Mouse (Mus musculus) T-helper 17 cell (primary cell): ENCODE measurements at regions not wholly inside any gene's neighbourhood (a gene's known extent, or its start where the extent isn't known, plus 50 kb on each side); places are given as distances from the start of the nearest gene placed in this dataset.
"Not testable (repeated sequence)": the region's sequence is repeated elsewhere in the genome, so short reads cannot be mapped to it uniquely, and the experiment has no call there.

Experiments used
- in situ Hi-C, 2 experiments: fragments of 300-600 bp; cut with MboI, MseI; formaldehyde crosslinking; loops; 1 replicate in 1 of 2; 2 replicates in 1 of 2; pipeline ENCODE4 v1.15.1; 2025; ENCODE audit warnings: high pct_unique_total_duplicates in 2 of 2

DNA sequence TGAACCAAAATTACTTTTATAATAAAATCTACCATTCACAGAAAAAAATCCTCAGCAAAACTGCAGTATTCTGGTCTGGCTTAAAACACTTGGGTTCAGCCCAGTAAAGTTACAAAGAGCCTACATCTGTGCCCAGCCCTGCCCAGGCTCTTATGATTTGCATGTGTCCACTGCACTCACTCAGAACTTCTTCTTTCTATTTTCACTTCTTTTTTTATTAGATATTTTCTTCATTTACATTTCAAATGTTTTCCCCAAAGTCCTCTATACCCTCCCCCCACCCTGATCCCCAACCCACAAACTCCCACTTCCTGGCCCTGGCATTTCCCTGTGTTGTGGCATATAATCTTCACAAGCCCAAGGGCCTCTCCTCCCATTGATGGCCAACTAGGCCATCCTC, 1442.4 kb upstream of the Tacstd2 start:
- in situ Hi-C loops, result no loop called here

DNA sequence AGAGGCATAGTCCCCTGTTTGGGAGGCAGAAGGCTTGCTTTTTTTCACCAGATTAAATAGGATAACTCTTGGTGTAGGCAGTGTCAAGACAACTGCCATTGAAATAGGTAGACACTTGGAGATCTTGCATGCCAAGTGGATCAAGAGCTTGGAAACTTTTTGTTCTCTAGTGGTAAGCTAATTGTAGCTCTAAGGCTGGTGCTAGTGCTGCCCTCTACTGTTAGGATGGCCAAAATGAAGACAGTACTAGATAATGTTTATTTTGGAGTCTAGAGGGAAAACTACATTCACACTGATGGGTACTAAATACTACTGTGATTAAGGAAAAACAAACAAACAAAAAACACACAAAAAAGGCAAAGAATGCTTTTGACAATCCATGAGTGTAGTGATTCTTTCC, 1428.4 kb upstream of the Tacstd2 start:
- in situ Hi-C loops, result no loop called here

DNA sequence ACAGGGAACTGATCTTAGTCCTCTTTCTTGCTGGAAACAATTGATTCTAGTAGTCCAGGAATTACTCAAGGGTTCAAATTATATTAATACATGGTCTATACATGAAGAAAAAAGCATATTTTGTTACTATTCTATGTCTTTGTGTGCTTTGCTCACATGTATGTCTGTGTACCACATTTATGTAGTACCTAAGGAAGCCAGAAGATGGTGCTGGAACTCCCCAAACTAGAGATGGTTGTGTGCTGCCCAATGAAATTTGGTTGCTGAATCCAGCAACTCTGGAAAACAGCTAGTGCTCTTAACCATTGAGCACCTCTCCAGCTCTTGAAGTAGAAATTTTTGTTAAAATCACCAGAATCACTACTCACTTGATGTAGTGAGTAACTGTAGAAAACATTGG, 1402.5 kb upstream of the Tacstd2 start:
- in situ Hi-C loops, result not testable (repeated sequence)

DNA sequence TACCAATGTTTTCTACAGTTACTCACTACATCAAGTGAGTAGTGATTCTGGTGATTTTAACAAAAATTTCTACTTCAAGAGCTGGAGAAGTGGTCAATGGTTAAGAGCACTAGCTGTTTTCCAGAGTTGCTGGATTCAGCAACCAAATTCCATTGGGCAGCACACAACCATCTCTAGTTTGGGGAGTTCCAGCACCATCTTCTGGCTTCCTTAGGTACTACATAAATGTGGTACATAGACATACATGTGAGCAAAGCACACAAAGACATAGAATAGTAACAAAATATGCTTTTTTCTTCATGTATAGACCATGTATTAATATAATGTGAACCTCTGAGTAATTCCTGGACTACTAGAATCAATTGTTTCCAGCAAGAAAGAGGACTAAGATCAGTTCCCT, 1396.3 kb upstream of the Tacstd2 start:
- in situ Hi-C loops, result not testable (repeated sequence)

DNA sequence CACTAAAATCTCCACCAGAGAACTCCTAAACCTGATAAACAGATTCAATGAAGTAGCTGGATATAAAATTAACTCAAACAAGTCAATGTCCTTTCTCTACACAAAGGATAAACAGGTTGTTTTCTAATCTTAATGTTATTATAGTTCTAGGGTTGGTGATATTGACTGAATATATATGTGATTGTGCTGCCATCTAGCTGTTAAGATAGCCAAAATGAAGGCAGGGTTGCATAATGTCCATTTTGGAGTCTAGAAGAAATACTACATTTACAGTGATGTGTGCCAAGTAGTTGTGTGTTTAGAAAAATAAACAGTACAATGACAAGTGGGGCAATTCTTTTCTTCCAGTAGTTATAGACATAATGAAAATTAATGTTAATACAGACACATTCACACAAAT, 1379.9 kb upstream of the Tacstd2 start:
- in situ Hi-C loops, result no loop called here

DNA sequence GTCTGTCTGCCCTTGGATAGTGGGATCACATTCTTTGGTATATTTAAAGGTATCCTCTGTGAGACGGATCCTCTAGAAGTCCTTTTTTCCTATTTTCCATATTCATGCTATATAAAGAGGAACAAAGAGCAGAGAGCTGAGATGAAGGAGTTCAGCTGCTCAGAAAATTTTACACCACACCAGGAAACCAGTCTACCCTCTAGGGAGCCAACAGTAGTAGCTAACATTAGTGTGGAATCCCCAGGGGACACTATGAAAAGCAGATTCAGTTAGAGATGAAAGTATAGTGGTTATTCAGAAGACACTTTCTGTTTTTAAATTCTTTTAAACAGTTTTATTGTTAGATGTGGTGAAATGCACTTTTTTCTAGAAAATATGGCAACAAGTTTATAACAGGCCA, 1348.5 kb upstream of the Tacstd2 start:
- in situ Hi-C loops, result no loop called here

DNA sequence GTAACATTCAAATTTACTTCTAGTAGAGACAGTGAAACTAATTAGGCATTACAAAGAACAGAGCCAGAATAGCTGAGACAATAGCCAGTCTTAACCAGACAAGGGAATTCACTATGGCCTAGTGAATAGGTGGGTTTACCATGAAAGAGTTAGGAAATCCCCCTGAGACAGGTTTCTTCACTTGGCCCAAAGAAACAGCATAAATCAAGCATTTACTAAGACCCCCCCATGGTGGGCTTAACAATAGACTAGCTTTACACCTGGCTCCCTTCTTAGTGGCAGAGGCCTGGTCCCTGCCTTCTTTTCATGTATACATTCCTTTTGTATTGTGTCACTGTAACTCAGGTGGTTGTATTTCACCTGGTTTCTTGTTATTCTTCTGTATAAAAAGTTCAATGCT, 1317.2 kb upstream of the Tacstd2 start:
- in situ Hi-C loops, result not testable (repeated sequence)

DNA sequence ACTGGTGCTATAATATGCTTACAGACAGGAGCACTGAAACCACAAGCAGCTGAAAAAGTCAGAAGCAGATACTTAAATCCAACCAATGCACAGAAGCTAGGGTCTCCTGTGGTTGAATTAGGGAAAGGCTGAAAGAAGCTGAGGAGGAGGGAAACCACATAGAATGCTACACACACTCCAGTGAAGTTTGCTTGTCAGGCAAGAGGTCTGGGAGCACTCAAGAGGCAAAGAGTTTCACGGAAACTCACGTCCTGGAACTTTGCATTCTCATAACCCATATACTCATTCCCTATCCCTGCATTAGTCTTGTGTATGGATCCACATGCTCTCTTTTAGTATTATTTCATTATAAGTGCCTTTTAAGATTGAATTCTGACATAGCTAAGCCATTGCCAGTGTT, 1316.7 kb upstream of the Tacstd2 start:
- in situ Hi-C loops, result no loop called here

DNA sequence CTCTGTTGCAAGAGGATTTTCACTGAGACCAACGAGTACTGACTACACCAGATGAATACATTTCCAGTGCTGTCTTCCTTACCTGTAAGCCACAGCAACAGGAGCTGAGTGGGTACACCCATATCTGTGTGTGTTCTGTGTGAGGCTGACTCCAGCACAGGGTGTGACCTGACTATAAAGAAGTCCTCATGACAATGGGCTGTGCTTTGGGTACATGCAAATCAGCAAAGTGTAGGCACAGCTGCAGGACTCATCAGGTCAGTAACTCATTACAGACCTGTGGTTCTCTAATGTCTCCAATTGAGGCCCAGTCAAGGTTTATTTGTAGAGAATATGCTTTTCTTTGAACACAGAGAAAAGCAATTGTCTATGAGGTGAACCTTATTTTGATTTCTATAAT, 1299.6 kb upstream of the Tacstd2 start:
- in situ Hi-C loops, result loop anchor here in 1 of 2 experiments (10.0 kb wide), 1 partner anchor 1230 kb away; no protein-coding TSS in a partner anchor

DNA sequence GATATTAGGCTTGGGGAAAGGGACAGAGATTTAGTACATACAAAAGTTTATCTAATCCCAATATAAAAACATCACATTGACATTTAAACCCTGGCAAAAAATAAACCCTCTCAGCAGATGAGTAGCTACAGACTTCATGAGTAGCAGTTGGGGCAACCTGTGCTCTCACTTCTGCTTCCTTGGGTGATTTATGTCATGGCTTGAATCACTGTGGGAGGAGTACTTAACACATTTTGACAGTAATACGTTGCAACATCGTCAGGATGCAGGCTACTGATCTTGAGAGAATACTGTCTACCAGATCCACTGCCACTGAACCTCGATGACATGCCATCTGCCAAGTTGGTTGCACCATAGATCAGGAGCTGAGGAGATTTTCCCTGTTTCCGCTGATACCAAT, 1299.0 kb upstream of the Tacstd2 start:
- in situ Hi-C loops, result loop anchor here in 1 of 2 experiments (10.0 kb wide), 1 partner anchor 1230 kb away; no protein-coding TSS in a partner anchor

DNA sequence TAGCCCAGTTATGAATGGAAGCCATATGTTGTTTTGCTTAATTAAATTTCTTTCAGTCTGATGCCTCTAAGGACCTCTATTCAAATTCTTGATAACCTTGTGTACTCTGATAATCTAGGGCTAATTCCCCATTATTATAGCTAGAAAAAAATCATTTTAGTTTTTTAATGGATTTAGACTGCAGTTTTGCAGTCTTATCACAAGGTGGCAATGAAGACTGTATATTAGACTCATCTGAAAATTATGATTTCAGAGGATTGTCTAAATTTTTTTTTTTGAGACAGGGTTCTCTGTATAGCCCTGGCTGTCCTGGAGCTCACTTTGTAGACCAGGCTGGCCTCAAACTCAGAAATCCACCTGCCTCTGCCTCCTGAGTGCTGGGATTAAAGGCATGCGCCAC, 1292.9 kb upstream of the Tacstd2 start:
- in situ Hi-C loops, result not testable (repeated sequence)

DNA sequence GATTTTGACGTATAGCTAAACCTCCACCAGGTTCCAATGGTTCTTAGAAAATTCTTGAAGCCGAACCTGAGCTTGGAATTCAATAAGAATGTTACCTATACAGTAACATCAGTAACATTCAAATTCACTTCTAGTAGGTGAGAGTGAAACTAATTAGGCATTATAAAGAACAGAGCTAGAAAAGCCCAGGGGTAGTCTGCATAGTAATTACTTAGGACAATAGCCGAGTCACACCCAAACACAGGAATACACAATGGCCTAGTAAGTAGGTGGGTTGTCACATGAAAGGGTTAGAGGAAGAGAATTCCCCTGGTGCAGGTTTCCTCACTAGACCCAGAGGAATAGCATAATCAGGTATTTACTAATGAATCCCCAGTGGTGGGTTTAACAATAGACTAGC, 1277.8 kb upstream of the Tacstd2 start:
- in situ Hi-C loops, result no loop called here

DNA sequence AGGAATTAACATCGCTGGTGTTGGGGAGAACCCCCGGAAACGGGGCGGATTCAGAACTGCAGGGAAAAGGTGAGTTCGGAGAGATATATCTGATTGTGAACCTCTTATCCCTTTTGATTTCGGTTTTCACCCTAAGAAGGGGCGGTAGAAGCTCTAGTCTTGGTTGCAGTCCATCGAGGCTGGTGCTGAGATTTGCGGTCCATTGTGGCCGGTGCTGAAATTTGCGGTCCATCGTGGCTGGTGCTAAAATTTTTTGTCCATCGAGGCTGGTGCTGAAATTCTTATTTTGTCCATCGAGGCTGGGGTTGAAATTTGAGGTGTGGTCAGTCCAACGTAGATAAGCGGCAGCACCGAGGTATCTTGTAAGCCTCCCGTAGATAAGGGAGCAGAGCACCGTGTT, 1263.6 kb upstream of the Tacstd2 start:
- in situ Hi-C loops, result not testable (repeated sequence)

DNA sequence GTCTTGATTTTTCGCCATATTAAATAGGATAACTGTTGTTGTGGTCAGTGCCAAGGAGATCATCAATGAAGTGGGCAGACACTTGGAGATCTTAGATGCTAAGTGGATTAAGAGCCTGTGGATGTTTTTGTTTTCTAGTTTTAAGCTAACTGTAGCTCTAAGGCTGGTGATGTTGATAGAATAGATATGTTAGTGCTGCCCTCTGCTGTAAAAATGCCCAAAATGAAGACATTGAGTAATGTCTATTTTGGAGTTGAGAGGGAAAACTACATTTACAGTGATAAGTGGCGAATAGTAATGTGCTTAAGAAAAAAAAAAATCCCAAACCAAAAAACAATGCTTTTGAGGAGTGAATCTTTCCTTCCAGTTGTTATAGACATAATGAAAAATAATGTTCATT, 1235.9 kb upstream of the Tacstd2 start:
- in situ Hi-C loops, result no loop called here

DNA sequence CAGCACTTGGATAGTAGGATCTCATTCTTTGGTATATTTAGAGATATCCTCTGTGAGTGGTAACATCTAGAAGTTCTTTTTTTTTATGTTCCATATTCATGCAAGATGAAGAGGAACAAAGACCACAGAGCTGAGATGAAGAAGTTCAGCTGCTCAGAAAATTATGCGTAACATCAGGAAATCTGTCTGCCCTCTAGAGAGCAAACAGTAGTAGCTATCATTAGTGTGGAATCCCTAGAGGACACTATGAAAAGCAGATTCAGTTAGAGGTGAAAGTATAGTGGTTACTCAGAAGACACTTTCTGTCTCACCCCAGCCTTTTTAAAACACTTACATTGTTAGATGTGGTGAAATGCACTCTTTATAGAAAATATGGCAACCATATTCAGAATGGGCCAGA, 1214.9 kb upstream of the Tacstd2 start:
- in situ Hi-C loops, result no loop called here

DNA sequence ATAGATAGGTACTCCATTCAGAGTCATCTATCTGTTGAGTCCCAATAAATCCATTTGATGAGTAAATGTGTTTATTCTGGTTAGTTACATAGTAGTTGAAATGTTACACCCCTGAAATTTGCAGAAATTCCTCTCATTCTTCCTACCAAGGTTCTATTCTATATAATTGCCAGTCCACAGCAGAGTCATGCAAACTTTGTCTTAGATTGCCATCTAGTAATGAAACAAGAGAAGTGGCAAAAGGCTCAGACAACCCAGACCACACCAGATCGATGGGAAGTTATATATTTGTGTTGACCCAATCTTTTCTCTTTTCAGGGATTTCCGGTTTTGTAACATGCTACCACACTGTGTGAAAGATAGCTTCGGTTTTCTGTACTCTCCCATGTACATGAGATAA, 1214.1 kb upstream of the Tacstd2 start:
- in situ Hi-C loops, result no loop called here

DNA sequence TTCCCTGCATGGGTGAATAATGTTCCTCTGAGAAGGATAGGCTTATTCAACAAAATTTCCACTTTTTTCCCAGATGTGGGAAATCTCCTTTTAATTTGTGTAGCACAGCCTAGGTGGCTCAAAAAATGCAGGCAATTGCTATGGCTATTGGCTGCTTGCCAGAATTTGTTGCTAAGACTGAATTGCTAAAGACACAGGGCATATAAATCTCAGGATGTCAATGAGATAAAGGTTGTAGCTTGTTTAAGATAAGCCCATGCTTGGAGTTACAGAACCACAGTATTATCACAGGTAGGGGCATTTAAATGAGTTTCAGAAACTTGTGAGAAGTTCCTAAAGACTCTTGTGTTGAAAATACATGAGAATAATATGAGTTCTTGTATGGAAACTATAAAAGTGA, 1203.0 kb upstream of the Tacstd2 start:
- in situ Hi-C loops, result no loop called here

DNA sequence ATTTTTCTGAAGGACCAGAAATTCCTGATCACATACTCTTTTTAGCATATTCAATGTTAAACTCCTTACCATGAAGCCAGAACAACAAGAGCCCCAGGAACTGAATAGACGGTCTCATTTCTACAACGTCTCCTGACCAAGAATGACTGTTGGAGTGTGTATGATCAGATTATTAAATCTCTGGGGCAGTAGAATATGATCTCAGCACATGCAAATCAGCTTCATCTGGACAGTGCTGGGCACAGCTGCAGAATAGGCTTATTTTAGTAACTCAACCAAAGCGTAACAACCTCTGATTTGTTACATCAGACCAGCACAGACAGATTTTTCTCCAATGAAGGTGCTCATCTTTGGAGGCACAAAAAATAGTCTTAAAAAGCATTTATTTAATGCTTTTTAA, 1201.1 kb upstream of the Tacstd2 start:
- in situ Hi-C loops, result no loop called here

DNA sequence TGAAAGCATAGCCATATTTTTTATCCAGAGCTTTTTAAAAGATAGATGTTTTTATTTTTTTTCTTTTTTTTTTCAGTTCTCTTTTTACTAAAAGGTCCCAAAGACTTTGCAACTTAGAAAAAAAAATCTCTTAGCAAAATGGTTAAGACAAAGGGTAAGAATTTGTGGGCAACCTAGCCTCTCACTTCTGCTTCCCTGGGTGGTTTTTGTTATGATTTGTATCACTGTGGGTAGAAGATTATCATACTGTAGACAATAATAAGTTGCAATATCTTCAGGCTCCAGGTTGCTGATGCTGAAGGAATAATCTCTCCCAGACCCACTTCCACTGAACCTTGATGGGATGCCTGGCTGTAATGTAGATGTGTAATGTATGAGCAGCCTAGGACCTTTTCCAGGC, 1200.5 kb upstream of the Tacstd2 start:
- in situ Hi-C loops, result no loop called here

DNA sequence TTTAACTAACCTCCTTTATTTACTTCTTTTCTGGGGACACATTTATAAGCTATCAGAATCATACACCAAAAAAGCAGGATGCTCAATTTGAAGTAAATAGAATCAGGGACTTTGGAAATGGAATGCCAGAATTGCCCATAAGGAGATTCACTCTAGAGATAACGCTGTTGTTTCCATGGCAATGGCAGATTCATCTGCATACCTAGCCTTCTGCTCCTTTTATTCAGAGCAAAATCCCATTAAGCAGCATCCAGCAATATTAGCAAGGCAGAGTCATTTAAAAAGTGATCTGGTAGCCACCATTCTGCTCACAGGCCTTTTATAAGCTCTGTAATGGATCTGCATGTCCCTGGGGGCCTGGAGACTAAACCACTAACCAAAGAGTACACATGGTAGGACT, 1175.5 kb upstream of the Tacstd2 start:
- in situ Hi-C loops, result not testable (repeated sequence)

DNA sequence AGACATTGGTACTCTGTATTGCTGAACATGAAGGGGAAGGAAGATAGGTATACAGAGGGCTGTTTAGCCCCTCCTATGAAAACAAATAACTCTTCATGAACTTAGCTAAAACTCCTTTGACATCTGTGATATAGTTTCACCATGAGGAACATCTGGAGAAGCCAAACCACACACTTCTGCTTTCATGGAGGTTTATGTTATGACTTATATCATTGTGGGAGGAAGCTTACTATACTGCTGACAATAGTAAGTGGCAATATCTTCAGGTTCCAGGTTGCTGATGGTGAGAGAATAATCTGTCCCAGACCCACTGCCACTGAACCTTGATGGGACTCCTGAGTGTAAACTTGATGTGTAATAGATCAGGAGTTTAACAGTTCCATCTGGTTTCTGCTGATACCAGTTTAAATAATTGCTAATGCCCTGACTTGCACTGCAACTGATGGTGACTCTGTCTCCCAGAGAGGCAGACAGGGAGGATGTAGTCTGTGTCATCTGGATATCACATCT, 1168.8 kb upstream of the Tacstd2 start:
- in situ Hi-C loops, result not testable (repeated sequence)

DNA sequence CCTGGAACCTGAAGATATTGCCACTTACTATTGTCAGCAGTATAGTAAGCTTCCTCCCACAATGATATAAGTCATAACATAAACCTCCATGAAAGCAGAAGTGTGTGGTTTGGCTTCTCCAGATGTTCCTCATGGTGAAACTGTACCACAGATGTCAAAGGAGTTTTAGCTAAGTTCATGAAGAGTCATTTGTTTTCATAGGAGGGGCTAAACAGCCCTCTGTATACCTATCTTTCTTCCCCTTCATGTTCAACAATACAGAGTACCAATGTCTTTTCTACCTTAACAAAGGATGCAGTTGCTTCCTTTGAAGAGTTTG, 1145.2 kb upstream of the Tacstd2 start:
- in situ Hi-C loops, result not testable (repeated sequence)

DNA sequence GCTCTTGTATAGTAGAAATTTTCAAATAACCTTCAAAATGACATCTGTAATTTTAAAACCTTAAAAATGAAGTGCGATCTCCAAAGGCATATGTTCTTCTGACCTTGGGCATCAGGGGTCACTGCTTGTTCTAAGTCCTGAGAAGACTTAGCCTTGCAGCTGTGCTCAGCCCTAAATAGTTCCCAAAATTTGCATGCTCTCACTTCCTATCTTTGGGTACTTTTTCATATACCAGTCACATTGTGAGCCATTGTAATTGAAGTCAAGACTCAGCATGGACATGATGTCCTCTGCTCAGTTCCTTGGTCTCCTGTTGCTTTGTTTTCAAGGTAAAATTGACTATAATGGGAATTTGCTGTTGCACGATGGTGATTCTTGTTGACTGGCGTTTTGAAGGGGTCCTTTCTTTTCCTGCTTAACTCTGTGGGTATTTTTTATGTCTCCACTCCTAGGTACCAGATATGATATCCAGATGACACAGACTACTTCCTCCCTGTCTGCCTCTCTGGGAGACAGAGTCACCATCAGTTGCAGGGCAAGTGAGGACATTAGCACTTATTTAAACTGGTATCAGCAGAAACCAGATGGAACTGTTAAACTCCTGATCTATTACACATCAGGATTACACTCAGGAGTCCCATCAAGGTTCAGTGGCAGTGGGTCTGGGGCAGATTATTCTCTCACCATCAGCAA, 1144.6 kb upstream of the Tacstd2 start:
- in situ Hi-C loops, result no loop called here

DNA sequence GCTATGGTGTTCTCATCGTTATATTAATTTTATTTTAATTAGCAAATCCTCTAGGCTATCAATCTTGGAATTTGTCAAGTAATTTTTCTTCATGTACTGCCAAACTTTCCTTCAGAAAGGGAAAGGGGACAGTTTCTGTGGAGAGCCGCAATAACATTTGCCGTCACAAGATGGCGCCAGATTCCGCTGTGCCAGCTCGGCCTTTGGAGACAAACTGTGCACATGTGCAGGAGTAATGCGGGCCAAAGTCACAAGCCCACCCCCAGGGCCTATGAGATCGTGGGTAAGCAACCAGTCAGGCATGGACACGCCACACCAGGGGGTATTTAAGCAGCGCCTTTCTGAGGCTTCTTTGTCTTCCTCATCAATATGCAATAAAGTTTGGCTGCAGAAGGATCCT, 1132.8 kb upstream of the Tacstd2 start:
- in situ Hi-C loops, result not testable (repeated sequence)
